Mouse (Mus musculus) neural tube, embryonic 11.5 days (tissue): ENCODE measurements at regions not wholly inside any gene's neighbourhood (a gene's known extent, or its start where the extent isn't known, plus 50 kb on each side); places are given as distances from the start of the nearest gene placed in this dataset.

Experiments
- ATAC-seq: fragments of 200-750 bp; cut with Nextera tagmentation; 2 replicates; pipeline ENCODE4 v1.8.0; 2017; ENCODE audit warnings: moderate number of reproducible peaks, mild to moderate bottlenecking, moderate TSS enrichment, moderate library complexity; ENCODE audit not compliant: insufficient read depth, low FRiP score, low TSS enrichment
- DNase-seq: peaks from one replicate; pipeline ENCODE4 v3.0.0-alpha.2; 2015; ENCODE audit warnings: low spot score
- H3K27ac ChIP-seq: fragments of 300-500 bp; sonication (generic); 2 replicates; pipeline ENCODE4 v1.5.1; 2014; ENCODE audit warnings: low read depth, mild to moderate bottlenecking, low read length
- H3K27me3 ChIP-seq: fragments of 300-500 bp; sonication (generic); 2 replicates; pipeline ENCODE4 v1.6.1; 2014; ENCODE audit warnings: mild to moderate bottlenecking, low read length, mixed read lengths; ENCODE audit not compliant: control insufficient read depth, insufficient read depth
- H3K36me3 ChIP-seq: fragments of 300-500 bp; sonication (generic); 2 replicates; pipeline ENCODE4 v1.6.1; 2014; ENCODE audit warnings: mild to moderate bottlenecking, low read length, moderate library complexity, mixed read lengths; ENCODE audit not compliant: control insufficient read depth, insufficient read depth
- H3K4me1 ChIP-seq: fragments of 300-500 bp; sonication (generic); 2 replicates; pipeline ENCODE4 v1.6.1; 2014; ENCODE audit warnings: low read length, mixed read lengths; ENCODE audit not compliant: control insufficient read depth, insufficient read depth
- H3K4me2 ChIP-seq: fragments of 300-500 bp; sonication (generic); 2 replicates; pipeline ENCODE4 v1.6.1; 2014; ENCODE audit warnings: low read depth, mild to moderate bottlenecking, moderate library complexity
- H3K4me3 ChIP-seq: fragments of 300-500 bp; sonication (generic); 2 replicates; pipeline ENCODE4 v1.5.1; 2014; ENCODE audit warnings: low read depth, low read length
- H3K9ac ChIP-seq: fragments of 300-500 bp; sonication (generic); 2 replicates; pipeline ENCODE4 v1.6.1; 2014; ENCODE audit warnings: mild to moderate bottlenecking, low read length
- H3K9me3 ChIP-seq: fragments of 300-500 bp; sonication (generic); 2 replicates; pipeline ENCODE4 v1.6.1; 2016; ENCODE audit warnings: low read length; ENCODE audit not compliant: control insufficient read depth
- WGBS: fragments of 180-500 bp; shearing (Covaris S2); extraction: QIAGEN DNeasy Blood & Tissue Kit; methylation state at CpG from one replicate; pipeline ENCODE4 v1.1.7; 2014; 5-methylcytosine and 5-hydroxymethylcytosine counted together

GRCm38 (mm10) chr8:56884195-56884594, 333.3 kb downstream of the Fbxo8 start:
- H3K4me2 ChIP-seq, result no peak overlapping the region
- no peak for ATAC-seq
- no peak overlapping the region for H3K4me3 ChIP-seq
- no peak for DNase-seq
- WGBS, result 26% methylated on average over 1 of the region's 1 CpGs
- no peaks in the 10 kb centered on the region for H3K36me3 ChIP-seq
- no peaks in the 10 kb centered on the region for H3K9me3 ChIP-seq
- no peaks in the 10 kb centered on the region for H3K27me3 ChIP-seq
- no peak overlapping the region for H3K27ac ChIP-seq
- no peaks in the 10 kb centered on the region for H3K4me1 ChIP-seq
- H3K9ac ChIP-seq, result no peak overlapping the region

- no peak overlapping the region for H3K4me2 ChIP-seq
- H3K4me1 ChIP-seq, result no peaks in the 10 kb centered on the region
- no peak overlapping the region for H3K27ac ChIP-seq
- WGBS, result 64% methylated on average over 3 of the region's 3 CpGs
- ATAC-seq, result no peak
- H3K9ac ChIP-seq, result no peak overlapping the region
- DNase-seq, result no peak
- no peaks in the 10 kb centered on the region for H3K36me3 ChIP-seq
- H3K4me3 ChIP-seq, result no peak overlapping the region
- H3K9me3 ChIP-seq, result no peaks in the 10 kb centered on the region
- no peaks in the 10 kb centered on the region for H3K27me3 ChIP-seq
Observed at GRCm38 (mm10) chr8:56893638-56894037, 342.7 kb downstream of the Fbxo8 start.

- no peak for DNase-seq
- no peaks in the 10 kb centered on the region for H3K27me3 ChIP-seq
- no peak overlapping the region for H3K4me3 ChIP-seq
- no peak overlapping the region for H3K9ac ChIP-seq
- WGBS, result 85% methylated on average over 5 of the region's 5 CpGs
- H3K4me2 ChIP-seq, result no peak overlapping the region
- no peaks in the 10 kb centered on the region for H3K4me1 ChIP-seq
- H3K27ac ChIP-seq, result no peak overlapping the region
- H3K36me3 ChIP-seq, result no peaks in the 10 kb centered on the region
- H3K9me3 ChIP-seq, result no peaks in the 10 kb centered on the region
- ATAC-seq, result no peak
Observed at GRCm38 (mm10) chr8:56915362-56915761, 364.5 kb downstream of the Fbxo8 start.

DNA sequence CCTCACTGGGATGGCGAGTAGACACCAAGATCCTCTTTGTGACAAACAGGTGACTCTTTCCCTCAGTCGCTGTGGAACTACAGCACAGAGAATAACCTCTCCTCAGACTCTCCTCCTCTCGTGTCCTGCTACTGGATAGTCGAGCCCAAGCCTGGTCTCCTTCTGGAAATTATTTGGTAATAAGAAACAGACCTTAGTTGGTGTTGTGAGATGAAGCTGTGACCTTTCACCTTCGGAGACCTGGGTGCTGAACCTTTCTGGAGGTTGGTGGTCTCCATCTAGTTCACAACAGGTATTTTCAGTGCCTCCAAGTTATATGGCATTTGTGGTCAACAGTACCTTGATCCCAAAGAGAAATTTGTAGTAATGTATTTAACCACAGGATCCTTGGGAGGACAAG, 365.1 kb downstream of the Fbxo8 start:
- no peak for ATAC-seq
- H3K9ac ChIP-seq, result no peak overlapping the region
- H3K36me3 ChIP-seq, result no peaks in the 10 kb centered on the region
- H3K4me3 ChIP-seq, result no peak overlapping the region
- no peak for DNase-seq
- WGBS, result 82% methylated on average over 5 of the region's 5 CpGs
- H3K4me2 ChIP-seq, result no peak overlapping the region
- no peaks in the 10 kb centered on the region for H3K4me1 ChIP-seq
- no peak overlapping the region for H3K27ac ChIP-seq
- H3K27me3 ChIP-seq, result no peaks in the 10 kb centered on the region
- no peaks in the 10 kb centered on the region for H3K9me3 ChIP-seq

DNA sequence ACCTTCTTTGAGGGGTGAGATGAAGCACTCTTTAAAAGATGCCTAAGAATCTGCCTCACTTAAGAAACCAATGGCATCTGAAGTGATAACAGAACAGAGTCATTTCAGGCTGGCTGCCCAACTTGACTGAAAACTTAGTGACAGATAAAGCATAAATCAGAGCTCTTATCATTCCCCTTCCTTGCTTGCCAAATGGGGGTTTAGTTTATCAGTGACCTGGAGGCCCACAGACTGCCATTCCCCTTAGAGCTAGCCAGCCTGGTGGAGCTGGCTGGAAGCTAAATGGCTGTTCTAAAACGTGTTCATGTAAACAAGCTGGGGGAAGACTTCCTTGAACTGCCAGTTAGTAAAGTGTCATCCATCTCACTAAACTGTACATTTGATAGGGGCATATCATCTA, 373.8 kb downstream of the Fbxo8 start:
- ATAC-seq (no peak), DNase-seq (no peak)
- no peak overlapping the region for H3K4me3 ChIP-seq
- no peaks in the 10 kb centered on the region for H3K9me3 ChIP-seq
- H3K27ac ChIP-seq, result no peak overlapping the region
- 0% methylated on average over 1 of the region's 1 CpGs for WGBS
- H3K36me3 ChIP-seq, result no peaks in the 10 kb centered on the region
- no peaks in the 10 kb centered on the region for H3K4me1 ChIP-seq
- no peak overlapping the region for H3K4me2 ChIP-seq
- H3K27me3 ChIP-seq, result no peaks in the 10 kb centered on the region
- no peak overlapping the region for H3K9ac ChIP-seq

DNA sequence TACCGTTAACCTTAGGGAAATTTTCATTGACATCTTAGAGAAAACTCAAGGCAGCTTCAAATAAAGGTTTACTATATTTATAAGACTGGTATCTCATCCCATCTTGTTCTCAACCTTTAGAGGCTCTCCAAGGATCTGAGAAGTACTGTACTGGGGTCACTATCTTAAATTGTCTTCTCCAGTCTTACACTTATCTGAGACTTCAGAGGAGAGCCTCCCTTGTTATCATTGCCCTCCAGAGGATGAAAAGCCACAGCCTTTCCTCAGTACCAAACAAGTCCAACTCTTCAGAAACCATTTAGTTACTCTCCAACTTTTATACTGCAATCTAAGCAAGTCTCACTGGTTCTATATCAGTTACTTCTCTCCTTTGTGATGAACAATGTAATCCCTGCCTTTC, 376.3 kb downstream of the Fbxo8 start:
- Histone ChIP-seq H3K27ac (no peak overlapping the region), H3K4me3 (no peak overlapping the region), H3K27me3 (no peaks in the 10 kb centered on the region), H3K36me3 (no peaks in the 10 kb centered on the region), H3K4me2 (no peak overlapping the region), H3K9ac (no peak overlapping the region), H3K9me3 (no peaks in the 10 kb centered on the region), H3K4me1 (no peaks in the 10 kb centered on the region)
- DNase-seq, result no peak
- 98% methylated on average over 1 of the region's 1 CpGs for WGBS
- ATAC-seq, result no peak

DNA sequence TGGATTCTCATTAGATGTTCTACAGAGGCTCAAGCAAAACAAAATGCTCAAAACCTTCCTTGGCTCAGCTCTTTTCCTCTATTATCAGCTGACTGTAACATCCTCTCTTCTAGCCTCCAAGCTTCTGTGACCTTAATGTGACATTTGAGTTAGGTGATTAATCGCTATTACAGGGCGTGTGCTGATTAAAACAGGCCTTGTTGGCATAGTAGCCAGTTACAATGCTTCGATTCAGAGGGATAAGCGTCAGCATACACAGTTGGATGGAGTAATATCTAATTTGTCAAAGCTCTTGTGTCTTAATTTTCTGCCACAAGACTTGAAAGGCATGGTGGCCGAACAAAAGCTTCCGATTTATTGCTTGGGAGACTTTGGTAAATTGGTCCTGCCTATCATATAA, 378.2 kb downstream of the Fbxo8 start:
- Histone ChIP-seq H3K27me3 (no peaks in the 10 kb centered on the region), H3K9me3 (no peaks in the 10 kb centered on the region), H3K27ac (no peak overlapping the region), H3K9ac (no peak overlapping the region), H3K4me2 (no peak overlapping the region), H3K36me3 (no peaks in the 10 kb centered on the region), H3K4me1 (no peaks in the 10 kb centered on the region), H3K4me3 (no peak overlapping the region)
- ATAC-seq, result no peak
- no peak for DNase-seq
- 64% methylated on average over 6 of the region's 6 CpGs for whole genome bisulfite sequencing

GRCm38 (mm10) chr8:56932421-56932820, 381.5 kb downstream of the Fbxo8 start:
- Histone ChIP-seq H3K4me1 (no peaks in the 10 kb centered on the region), H3K36me3 (no peaks in the 10 kb centered on the region), H3K4me2 (no peak overlapping the region), H3K4me3 (no peak overlapping the region), H3K27ac (no peak overlapping the region), H3K27me3 (no peaks in the 10 kb centered on the region), H3K9me3 (no peaks in the 10 kb centered on the region), H3K9ac (no peak overlapping the region)
- ATAC-seq (no peak), DNase-seq (no peak)
- 52% methylated on average over 6 of the region's 6 CpGs for WGBS

- no peaks in the 10 kb centered on the region for H3K9me3 ChIP-seq
Observed at GRCm38 (mm10) chr8:56962186-56962585, 358.6 kb upstream of the Hand2 start.

More at GRCm38 (mm10) chr8:56962186-56962585, 358.6 kb upstream of the Hand2 start:
- ATAC-seq (no peak), DNase-seq (no peak)
- H3K36me3 ChIP-seq, result no peaks in the 10 kb centered on the region
- no peaks in the 10 kb centered on the region for H3K27me3 ChIP-seq
- no peak overlapping the region for H3K4me3 ChIP-seq
- H3K27ac ChIP-seq, result no peak overlapping the region
- WGBS, result 77% methylated on average over 7 of the region's 7 CpGs
- no peak overlapping the region for H3K9ac ChIP-seq
- no peak overlapping the region for H3K4me2 ChIP-seq
- H3K4me1 ChIP-seq, result no peaks in the 10 kb centered on the region
